Mouse (Mus musculus) forebrain, embryonic 13.5 days (tissue): Measurements from ENCODE around the gene Slc44a5. TPM values are rescaled to one million over a fixed set of nuclear protein-coding genes. Genes with fewer than 3 reads are reported as not detected.

Experiments
- ATAC-seq: fragments of 200-750 bp; cut with Nextera tagmentation; 2 replicates; pipeline ENCODE4 v1.8.0; 2017
- H3K27ac ChIP-seq: fragments of 300-500 bp; sonication (generic); 2 replicates; pipeline ENCODE4 v1.5.1; 2015; ENCODE audit warnings: inconsistent platforms, mild to moderate bottlenecking, moderate library complexity
- H3K27me3 ChIP-seq: fragments of 300-500 bp; sonication (generic); 2 replicates; pipeline ENCODE4 v1.6.1; 2015; ENCODE audit warnings: mild to moderate bottlenecking, inconsistent platforms
- H3K36me3 ChIP-seq: fragments of 300-500 bp; sonication (generic); 2 replicates; pipeline ENCODE4 v1.6.1; 2015; ENCODE audit warnings: mild to moderate bottlenecking, inconsistent platforms; ENCODE audit not compliant: poor library complexity, severe bottlenecking
- H3K4me1 ChIP-seq: fragments of 300-500 bp; sonication (generic); 2 replicates; pipeline ENCODE4 v1.6.1; 2015; ENCODE audit warnings: inconsistent platforms
- H3K4me2 ChIP-seq: fragments of 300-500 bp; sonication (generic); 2 replicates; pipeline ENCODE4 v1.6.1; 2015; ENCODE audit warnings: inconsistent platforms, mild to moderate bottlenecking, moderate library complexity
- H3K4me3 ChIP-seq: fragments of 300-500 bp; sonication (generic); 2 replicates; pipeline ENCODE4 v1.5.1; 2015; ENCODE audit warnings: mild to moderate bottlenecking, inconsistent platforms
- H3K9ac ChIP-seq: fragments of 300-500 bp; sonication (generic); 2 replicates; pipeline ENCODE4 v1.6.1; 2015; ENCODE audit warnings: mild to moderate bottlenecking, inconsistent platforms
- H3K9me3 ChIP-seq: fragments of 300-500 bp; sonication (generic); replicated peaks from 2 replicates; pipeline ENCODE4 v1.6.1; 2016; ENCODE audit warnings: inconsistent platforms
- WGBS: fragments of 180-500 bp; shearing (Covaris S2); methylation state at CpG from one replicate; pipeline ENCODE4 v1.1.7; 2015; 5-methylcytosine and 5-hydroxymethylcytosine counted together
- polyA plus RNA-seq: library from polyadenylated mRNA; unstranded; fragments of >200 nt; fragmentation: Nextera tagmentation; extraction: Ambion mirVana; gene quantifications from 2 replicates; pipeline ENCODE4 v1.2.1, GENCODE M21; 2015

The Slc44a5 gene
- polyA plus RNA-seq, 1 experiment from 2014 or later, result 6.5 TPM

- no peak overlapping the region for H3K4me2 ChIP-seq
- WGBS, result 58% methylated on average over 9 of the region's 9 CpGs
- peaks cover 30% of the 10 kb centered on the region for H3K4me1 ChIP-seq
- no peaks in the 10 kb centered on the region for H3K36me3 ChIP-seq
- H3K27me3 ChIP-seq, result no peaks in the 10 kb centered on the region
- H3K9ac ChIP-seq, result no peak overlapping the region
- H3K9me3 ChIP-seq, result no peaks in the 10 kb centered on the region
- H3K4me3 ChIP-seq, result no peak overlapping the region
- ATAC-seq, result peak; percentile 48; the same call in 1 of the 2 replicates
- no peak overlapping the region; the same call in 1 of the 2 replicates for H3K27ac ChIP-seq
Measured at GRCm38 (mm10) chr3:154114991-154115390, 141.8 kb downstream of the Slc44a5 start.

- no peaks in the 10 kb centered on the region for H3K27me3 ChIP-seq
- H3K36me3 ChIP-seq, result no peaks in the 10 kb centered on the region
- peaks cover 31% of the 10 kb centered on the region for H3K4me1 ChIP-seq
- WGBS, result 91% methylated on average over 4 of the region's 4 CpGs
- H3K4me2 ChIP-seq, result no peak overlapping the region
- no peak overlapping the region for H3K27ac ChIP-seq
- H3K9me3 ChIP-seq, result no peaks in the 10 kb centered on the region
- no peak overlapping the region for H3K9ac ChIP-seq
- no peak overlapping the region for H3K4me3 ChIP-seq
- peak; percentile 28; the same call in 1 of the 2 replicates for ATAC-seq
Measured at GRCm38 (mm10) chr3:154115478-154115877, 142.2 kb downstream of the Slc44a5 start.

GRCm38 (mm10) chr3:154116000-154116399 lies 142.8 kb downstream of the Slc44a5 start:
- H3K4me3 ChIP-seq, result no peak overlapping the region
- peaks cover 31% of the 10 kb centered on the region for H3K4me1 ChIP-seq
- H3K36me3 ChIP-seq, result no peaks in the 10 kb centered on the region
- no peaks in the 10 kb centered on the region for H3K9me3 ChIP-seq
- no peak overlapping the region for H3K4me2 ChIP-seq
- H3K27ac ChIP-seq, result no peak overlapping the region
- no peak overlapping the region for H3K9ac ChIP-seq
- 89% methylated on average over 5 of the region's 5 CpGs for WGBS
- no peak for ATAC-seq
- no peaks in the 10 kb centered on the region for H3K27me3 ChIP-seq

- Histone ChIP-seq H3K27me3 (no peaks in the 10 kb centered on the region), H3K4me1 (peaks cover 31% of the 10 kb centered on the region), H3K9ac (no peak overlapping the region), H3K36me3 (no peaks in the 10 kb centered on the region), H3K27ac (no peak overlapping the region), H3K4me3 (no peak overlapping the region), H3K9me3 (no peaks in the 10 kb centered on the region), H3K4me2 (no peak overlapping the region)
- peak; percentile 60 for ATAC-seq
- 44% methylated on average over 6 of the region's 6 CpGs for WGBS
Measured at GRCm38 (mm10) chr3:154118992-154119603, 145.9 kb downstream of the Slc44a5 start.

- WGBS, result 88% methylated on average over 3 of the region's 3 CpGs
- H3K36me3 ChIP-seq, result no peaks in the 10 kb centered on the region
- no peak overlapping the region for H3K9ac ChIP-seq
- peaks cover 32% of the 10 kb centered on the region for H3K4me1 ChIP-seq
- no peak overlapping the region for H3K27ac ChIP-seq
- H3K9me3 ChIP-seq, result no peaks in the 10 kb centered on the region
- H3K27me3 ChIP-seq, result no peaks in the 10 kb centered on the region
- H3K4me3 ChIP-seq, result no peak overlapping the region
- no peak for ATAC-seq
- H3K4me2 ChIP-seq, result no peak overlapping the region
Measured at GRCm38 (mm10) chr3:154122531-154122930, 149.3 kb downstream of the Slc44a5 start.

- Histone ChIP-seq H3K4me3 (no peak overlapping the region), H3K9me3 (no peaks in the 10 kb centered on the region), H3K4me2 (0 out of 2 replicates have a peak overlapping the region, but pooled peaks have one; percentile 1), H3K4me1 (peaks cover 22% of the 10 kb centered on the region), H3K27me3 (no peaks in the 10 kb centered on the region), H3K36me3 (no peaks in the 10 kb centered on the region), H3K9ac (no peak overlapping the region), H3K27ac (no peak overlapping the region)
- WGBS, result 8% methylated on average over 15 of the region's 15 CpGs
- peak; percentile 71; the same call in 1 of the 2 replicates for ATAC-seq
Measured at GRCm38 (mm10) chr3:154124890-154125575, 151.8 kb downstream of the Slc44a5 start.

- Histone ChIP-seq H3K27ac (no peak overlapping the region), H3K4me3 (no peak overlapping the region), H3K27me3 (no peaks in the 10 kb centered on the region), H3K4me1 (peaks cover 21% of the 10 kb centered on the region), H3K36me3 (no peaks in the 10 kb centered on the region), H3K9me3 (no peaks in the 10 kb centered on the region), H3K4me2 (0 out of 2 replicates have a peak overlapping the region, but pooled peaks have one; percentile 1), H3K9ac (no peak overlapping the region)
- ATAC-seq, result no peak
- WGBS, result 27% methylated on average over 7 of the region's 7 CpGs
Measured at GRCm38 (mm10) chr3:154125768-154126376, 152.6 kb downstream of the Slc44a5 start.

- no peak; the same call in 1 of the 2 replicates for ATAC-seq
- no peak overlapping the region for H3K9ac ChIP-seq
- 70% methylated on average over 3 of the region's 3 CpGs for WGBS
Measured at GRCm38 (mm10) chr3:154127246-154127645, 154.0 kb downstream of the Slc44a5 start.

GRCm38 (mm10) chr3:154129036-154129435 lies 155.8 kb downstream of the Slc44a5 start:
- WGBS, result 73% methylated on average over 4 of the region's 4 CpGs
- Histone ChIP-seq H3K36me3 (no peaks in the 10 kb centered on the region), H3K4me3 (no peak overlapping the region), H3K4me2 (no peak overlapping the region), H3K9me3 (no peaks in the 10 kb centered on the region), H3K9ac (no peak overlapping the region), H3K4me1 (peaks cover 21% of the 10 kb centered on the region), H3K27ac (no peak overlapping the region), H3K27me3 (no peaks in the 10 kb centered on the region)
- ATAC-seq, result no peak

More at GRCm38 (mm10) chr3:154127246-154127645, 154.0 kb downstream of the Slc44a5 start:
- Histone ChIP-seq H3K4me3 (no peak overlapping the region), H3K27ac (no peak overlapping the region), H3K4me1 (peaks cover 21% of the 10 kb centered on the region), H3K9me3 (no peaks in the 10 kb centered on the region), H3K4me2 (no peak overlapping the region), H3K36me3 (no peaks in the 10 kb centered on the region), H3K27me3 (no peaks in the 10 kb centered on the region)

- Histone ChIP-seq H3K36me3 (no peaks in the 10 kb centered on the region), H3K27me3 (no peaks in the 10 kb centered on the region), H3K4me2 (no peak overlapping the region), H3K9me3 (no peaks in the 10 kb centered on the region), H3K4me3 (no peak overlapping the region), H3K4me1 (peaks cover 12% of the 10 kb centered on the region), H3K27ac (no peak overlapping the region), H3K9ac (no peak overlapping the region)
- no peak for ATAC-seq
- WGBS, result 83% methylated on average over 6 of the region's 6 CpGs
Measured at GRCm38 (mm10) chr3:154130431-154131114, 157.3 kb downstream of the Slc44a5 start.

GRCm38 (mm10) chr3:154133986-154134385 lies 160.8 kb downstream of the Slc44a5 start:
- no peak for ATAC-seq

GRCm38 (mm10) chr3:154134701-154135100 lies 161.5 kb downstream of the Slc44a5 start:
- H3K4me2 ChIP-seq, result no peak overlapping the region
- ATAC-seq, result no peak
- no peak overlapping the region for H3K4me3 ChIP-seq
- 86% methylated on average over 2 of the region's 2 CpGs for WGBS
- H3K4me1 ChIP-seq, result no peaks in the 10 kb centered on the region
- no peaks in the 10 kb centered on the region for H3K27me3 ChIP-seq
- H3K9me3 ChIP-seq, result no peaks in the 10 kb centered on the region
- H3K27ac ChIP-seq, result no peak overlapping the region
- no peaks in the 10 kb centered on the region for H3K36me3 ChIP-seq
- no peak overlapping the region for H3K9ac ChIP-seq

More at GRCm38 (mm10) chr3:154133986-154134385, 160.8 kb downstream of the Slc44a5 start:
- no peaks in the 10 kb centered on the region for H3K27me3 ChIP-seq
- H3K36me3 ChIP-seq, result no peaks in the 10 kb centered on the region
- no peaks in the 10 kb centered on the region for H3K9me3 ChIP-seq
- H3K4me2 ChIP-seq, result no peak overlapping the region
- no peak overlapping the region for H3K9ac ChIP-seq
- H3K27ac ChIP-seq, result no peak overlapping the region
- 80% methylated on average over 6 of the region's 6 CpGs for WGBS
- no peak overlapping the region for H3K4me3 ChIP-seq
- H3K4me1 ChIP-seq, result no peaks in the 10 kb centered on the region
